Mouse (Mus musculus) naive thymus-derived CD4-positive, alpha-beta T cell, adult 2 months (primary cell): Measurements from ENCODE around the gene Slc9a3r2.

Experiments
- DNase-seq: peaks from one replicate; pipeline ENCODE4 v3.0.0-alpha.2; 2011; ENCODE audit warnings: low read depth

The Slc9a3r2 gene

DNA sequence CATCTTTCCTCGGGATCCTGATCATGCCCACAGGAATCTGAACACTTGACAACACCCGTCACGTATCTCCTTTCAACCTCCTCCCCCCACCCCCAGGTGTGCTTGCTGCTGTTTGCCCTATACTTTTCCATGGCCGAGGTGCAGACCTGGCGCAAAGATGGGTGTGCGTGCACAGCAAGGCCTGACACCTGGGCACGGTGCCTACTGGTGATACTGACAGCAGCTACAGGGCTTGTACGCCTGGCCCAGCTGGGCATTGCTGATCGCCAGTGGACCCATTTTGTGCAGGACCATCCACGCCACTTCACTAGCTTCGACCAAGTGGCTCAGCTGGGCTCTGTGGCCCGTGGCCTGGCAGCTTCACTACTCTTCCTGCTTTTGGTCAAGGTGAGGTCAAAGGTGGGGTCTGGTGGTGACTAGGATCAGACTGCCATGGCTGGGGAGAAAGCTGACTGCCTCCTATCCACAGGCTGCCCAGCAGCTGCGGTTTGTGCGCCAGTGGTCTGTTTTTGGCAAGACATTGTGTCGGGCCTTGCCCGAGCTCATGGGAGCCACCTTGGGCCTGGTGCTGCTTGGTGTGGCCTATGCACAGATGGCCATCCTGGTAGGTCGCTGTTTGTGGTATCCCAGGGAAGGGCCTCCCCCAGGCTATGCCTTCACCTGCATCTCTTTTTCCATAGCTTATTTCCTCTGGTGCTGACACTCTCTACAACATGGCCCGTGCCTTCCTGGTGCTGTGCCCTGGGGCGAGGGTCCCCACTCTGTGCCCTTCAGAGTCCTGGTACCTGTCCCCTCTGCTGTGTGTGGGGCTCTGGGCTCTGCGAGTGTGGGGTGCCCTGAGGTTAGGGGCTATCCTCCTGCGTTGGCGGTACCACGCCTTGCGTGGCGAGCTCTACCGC lies 55.9 kb downstream of the Slc9a3r2 start:
- no peak for DNase-seq

- no peak for DNase-seq
Measured at GRCm38 (mm10) chr17:24593248-24593647, 56.9 kb downstream of the Slc9a3r2 start.

- DNase-seq: no peak
Measured at GRCm38 (mm10) chr17:24591695-24592094, 58.4 kb downstream of the Slc9a3r2 start.

GRCm38 (mm10) chr17:24590943-24591342 lies 59.2 kb downstream of the Slc9a3r2 start:
- no peak for DNase-seq
